Mouse (Mus musculus): ENCODE data around the gene Foxo3. TPM values are rescaled to one million over a fixed set of nuclear protein-coding genes. Genes with fewer than 3 reads are reported as not detected.

Foxo3 gene
- polyA plus RNA-seq, 1 experiment: 49.3 TPM

GRCm38 (mm10) chr10:42270277-42271083 is 6.1 kb downstream of the Foxo3 start:
- 14% methylated on average over 10 of the region's 10 CpGs for WGBS
- TF ChIP-seq POLR2A (IDR thresholded peaks at IDR 0.05; ENCODE audit: borderline replicate concordance, extremely low read depth, low read depth, low read length) (no peak), CTCF (IDR thresholded peaks at IDR 0.05; ENCODE audit: insufficient read depth, low read length) (no peak)
- peaks cover 49% of the 10 kb centered on the region for H3K4me1 ChIP-seq (ENCODE audit: control insufficient read depth, insufficient read depth, low read length)
- DNase-seq: no peak
- no peak overlapping the region for H3K4me3 ChIP-seq (replicated peaks; ENCODE audit: extremely low read depth, low read depth, low read length)

- WGBS: 31% methylated on average over 15 of the region's 15 CpGs
- no peak; the same call in 1 of the 2 replicates for TF ChIP-seq POLR2A (IDR thresholded peaks at IDR 0.05; ENCODE audit: borderline replicate concordance, extremely low read depth, low read depth, low read length)
- TF ChIP-seq CTCF (IDR thresholded peaks at IDR 0.05; ENCODE audit: insufficient read depth, low read length): no peak
- DNase-seq: peak; percentile 50
- Histone ChIP-seq H3K4me1 (ENCODE audit: control insufficient read depth, insufficient read depth, low read length) (peaks cover 45% of the 10 kb centered on the region), H3K4me3 (replicated peaks; ENCODE audit: extremely low read depth, low read depth, low read length) (no peak overlapping the region)
Observed at GRCm38 (mm10) chr10:42269281-42270025, 7.1 kb downstream of the Foxo3 start.

- Histone ChIP-seq H3K4me3 (replicated peaks; ENCODE audit: extremely low read depth, low read depth, low read length) (no peak overlapping the region), H3K4me1 (ENCODE audit: control insufficient read depth, insufficient read depth, low read length) (peaks cover 37% of the 10 kb centered on the region)
- WGBS: 63% methylated on average over 5 of the region's 5 CpGs
- DNase-seq: no peak
- TF ChIP-seq POLR2A (IDR thresholded peaks at IDR 0.05; ENCODE audit: borderline replicate concordance, extremely low read depth, low read depth, low read length) (no peak), CTCF (IDR thresholded peaks at IDR 0.05; ENCODE audit: insufficient read depth, low read length) (no peak)
Observed at GRCm38 (mm10) chr10:42267811-42268545, 8.6 kb downstream of the Foxo3 start.

GRCm38 (mm10) chr10:42265021-42265689 is 11.4 kb downstream of the Foxo3 start:
- Histone ChIP-seq H3K4me1 (ENCODE audit: control insufficient read depth, insufficient read depth, low read length) (peaks cover 41% of the 10 kb centered on the region), H3K4me3 (replicated peaks; ENCODE audit: extremely low read depth, low read depth, low read length) (no peak overlapping the region)
- TF ChIP-seq POLR2A (IDR thresholded peaks at IDR 0.05; ENCODE audit: borderline replicate concordance, extremely low read depth, low read depth, low read length): no peak
- no peak for TF ChIP-seq CTCF (IDR thresholded peaks at IDR 0.05; ENCODE audit: insufficient read depth, low read length)
- 72% methylated on average over 11 of the region's 11 CpGs for WGBS
- DNase-seq: no peak

- no peak for TF ChIP-seq POLR2A (IDR thresholded peaks at IDR 0.05; ENCODE audit: borderline replicate concordance, extremely low read depth, low read depth, low read length)
- TF ChIP-seq CTCF (IDR thresholded peaks at IDR 0.05; ENCODE audit: insufficient read depth, low read length): no peak
- H3K4me3 ChIP-seq (replicated peaks; ENCODE audit: extremely low read depth, low read depth, low read length): no peak overlapping the region
- peaks cover 32% of the 10 kb centered on the region for H3K4me1 ChIP-seq (ENCODE audit: control insufficient read depth, insufficient read depth, low read length)
- DNase-seq: no peak
- 64% methylated on average over 5 of the region's 5 CpGs for WGBS
Observed at GRCm38 (mm10) chr10:42264195-42264594, 12.4 kb downstream of the Foxo3 start.

DNA sequence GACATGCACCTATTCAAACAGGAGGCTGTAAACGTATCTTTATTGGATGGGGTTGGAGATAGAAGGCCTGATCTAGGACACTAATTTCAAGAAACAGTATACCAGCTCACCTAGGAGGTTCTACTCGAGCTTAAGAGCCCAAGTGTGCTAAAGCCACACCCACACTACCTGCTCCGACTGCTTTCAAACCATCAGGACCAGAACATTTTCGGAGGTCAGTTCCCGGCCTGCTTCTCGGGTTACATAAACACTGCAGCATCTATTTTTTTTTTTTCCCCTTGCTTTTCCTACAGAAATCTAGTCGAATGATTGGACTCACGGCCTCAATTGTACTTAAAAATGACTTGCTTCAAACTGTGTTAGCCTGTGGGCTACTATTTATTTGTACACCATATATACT is 12.9 kb downstream of the Foxo3 start:
- WGBS: 61% methylated on average over 8 of the region's 8 CpGs
- TF ChIP-seq POLR2A (IDR thresholded peaks at IDR 0.05; ENCODE audit: borderline replicate concordance, extremely low read depth, low read depth, low read length) (no peak), CTCF (IDR thresholded peaks at IDR 0.05; ENCODE audit: insufficient read depth, low read length) (no peak)
- peaks cover 28% of the 10 kb centered on the region for H3K4me1 ChIP-seq (ENCODE audit: control insufficient read depth, insufficient read depth, low read length)
- H3K4me3 ChIP-seq (replicated peaks; ENCODE audit: extremely low read depth, low read depth, low read length): no peak overlapping the region
- no peak for DNase-seq

- WGBS: 70% methylated on average over 3 of the region's 3 CpGs
- H3K4me3 ChIP-seq (replicated peaks; ENCODE audit: extremely low read depth, low read depth, low read length): no peak overlapping the region
- no peak for DNase-seq
- H3K4me1 ChIP-seq (ENCODE audit: control insufficient read depth, insufficient read depth, low read length): peaks cover 17% of the 10 kb centered on the region
- no peak for TF ChIP-seq CTCF (IDR thresholded peaks at IDR 0.05; ENCODE audit: insufficient read depth, low read length)
- no peak for TF ChIP-seq POLR2A (IDR thresholded peaks at IDR 0.05; ENCODE audit: borderline replicate concordance, extremely low read depth, low read depth, low read length)
Observed at GRCm38 (mm10) chr10:42262061-42262460, 14.5 kb downstream of the Foxo3 start.

DNA sequence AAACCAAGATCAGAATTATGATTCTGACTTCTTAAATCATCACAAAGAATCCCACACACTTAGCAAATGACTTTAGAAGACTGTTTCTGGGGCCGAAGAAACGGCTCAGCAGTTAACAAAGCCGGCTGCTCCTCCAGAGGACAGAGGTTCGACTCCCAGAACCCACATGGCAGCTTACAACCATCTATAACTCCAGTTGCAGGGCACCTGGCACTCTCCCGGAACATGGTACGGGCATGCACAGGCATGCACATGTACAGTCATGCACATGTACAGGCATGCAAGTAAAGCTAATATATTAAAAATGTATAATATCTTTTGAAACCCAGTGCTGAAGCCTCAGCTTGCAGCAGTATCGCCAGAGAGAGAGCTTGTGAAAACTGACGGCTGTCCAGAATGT is 15.5 kb downstream of the Foxo3 start:
- Histone ChIP-seq H3K4me3 (replicated peaks; ENCODE audit: extremely low read depth, low read depth, low read length) (no peak overlapping the region), H3K4me1 (ENCODE audit: control insufficient read depth, insufficient read depth, low read length) (peaks cover 14% of the 10 kb centered on the region)
- DNase-seq: no peak
- TF ChIP-seq POLR2A (IDR thresholded peaks at IDR 0.05; ENCODE audit: borderline replicate concordance, extremely low read depth, low read depth, low read length) (no peak), CTCF (IDR thresholded peaks at IDR 0.05; ENCODE audit: insufficient read depth, low read length) (no peak)
- WGBS: 81% methylated on average over 8 of the region's 8 CpGs

DNA sequence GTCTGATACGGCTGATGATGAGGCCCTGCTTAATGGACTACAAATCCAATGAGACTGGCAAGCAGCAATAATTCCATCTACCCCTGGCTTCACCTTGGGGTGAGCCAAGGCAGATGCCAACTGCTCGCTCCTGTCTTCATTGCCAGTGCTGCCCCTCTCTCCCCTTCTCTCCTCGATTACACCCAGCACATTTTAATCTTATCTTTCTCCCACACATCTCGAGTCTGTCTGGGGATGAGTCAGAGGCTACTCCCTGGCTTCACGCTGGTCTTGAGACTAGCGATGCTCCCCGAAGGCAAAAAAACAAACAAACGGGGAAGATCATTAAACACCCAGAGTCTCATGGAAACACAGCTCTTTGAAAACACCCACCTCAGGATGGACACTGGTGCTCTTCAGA is 16.0 kb downstream of the Foxo3 start:
- no peak overlapping the region for H3K4me3 ChIP-seq (replicated peaks; ENCODE audit: extremely low read depth, low read depth, low read length)
- TF ChIP-seq POLR2A (IDR thresholded peaks at IDR 0.05; ENCODE audit: borderline replicate concordance, extremely low read depth, low read depth, low read length) (no peak), CTCF (IDR thresholded peaks at IDR 0.05; ENCODE audit: insufficient read depth, low read length) (no peak)
- DNase-seq: no peak
- peaks cover 14% of the 10 kb centered on the region for H3K4me1 ChIP-seq (ENCODE audit: control insufficient read depth, insufficient read depth, low read length)
- 47% methylated on average over 8 of the region's 8 CpGs for WGBS

Data from lung, adult 2 months (tissue).